Comparison of ENCODE assay signal across 8 mouse cellular contexts in genomic region chr4:155694111-155694481, GRCm38 (mm10). TPM values are rescaled to one million over a fixed set of nuclear protein-coding genes. Genes with fewer than 3 reads are reported as not detected.
DNase-seq lines count a peak whose midpoint lies in the region; ATAC-seq and TF ChIP-seq lines count a peak whose summit lies in the region.

Fndc10 (plus strand) TSS chr4:155694342.

- H3K27ac ChIP-seq in hindbrain, embryonic 14.5 days: peak within 1 kb of the TSS; percentile 95
- H3K27ac ChIP-seq in left cerebral cortex, adult 2 months: peak within 1 kb of the TSS; percentile 99

- WGBS in hindbrain, embryonic 14.5 days: 0% methylated on average over 36 of the region's 47 CpGs

- intact Hi-C loops in left cerebral cortex, adult 2 months (cut with DNase I): loop anchor here (5.0 kb wide), 1 partner anchor 88 kb away; no protein-coding TSS in a partner anchor

- CTCF ChIA-PET in Patski (lab: Charles Lee): no interaction called here

- POLR2A ChIA-PET in Patski (lab: Charles Lee): no interaction called here

- ATAC-seq in Patski: peak; percentile 47
- peak; percentile 81 for ATAC-seq in hindbrain, embryonic 14.5 days (ENCODE audit: low FRiP score)
- no peak for ATAC-seq in erythroid progenitor cell, adult 5-6 weeks (replicated peaks; ENCODE audit: low FRiP score, poor library complexity, severe bottlenecking)

- in situ Hi-C loops in Patski (cut with MboI; ENCODE audit: low pct_unique_long_range_greater_than_20kb): no loop called here

- TF ChIP-seq CTCF in Patski (IDR thresholded peaks at IDR 0.05): no peak
- TF ChIP-seq CTCF in left cerebral cortex, adult 2 months (IDR thresholded peaks at IDR 0.05): no peak

- no peaks in the 10 kb centered on the region for H3K36me3 ChIP-seq in hindbrain, embryonic 14.5 days (replicated peaks; ENCODE audit: control insufficient read depth, insufficient read depth)

- H3K27me3 ChIP-seq in Patski: no peaks in the 10 kb centered on the region
- H3K27me3 ChIP-seq in hindbrain, embryonic 14.5 days (ENCODE audit: control insufficient read depth, insufficient read depth, low read length): no peaks in the 10 kb centered on the region

- H3K9ac ChIP-seq in hindbrain, embryonic 14.5 days: peak within 1 kb of the TSS; percentile 87

- peak within 1 kb of the TSS; percentile 68 for H3K4me2 ChIP-seq in hindbrain, embryonic 14.5 days (replicated peaks)

- H3K4me3 ChIP-seq in hindbrain, embryonic 14.5 days (replicated peaks; ENCODE audit: low read length): peak within 1 kb of the TSS; percentile 62
- peak within 1 kb of the TSS; percentile 85 for H3K4me3 ChIP-seq in left cerebral cortex, adult 2 months

- no peak for DNase-seq in Patski (ENCODE audit: low read depth, low spot score)
- DNase-seq in cerebellum, postnatal 10 days: peak; percentile 91 to 93
- peak; percentile 51 to 54 for DNase-seq in frontal cortex, postnatal 25 days (ENCODE audit: low spot score in 2 of 2)
- peak; percentile 73 for DNase-seq in hindbrain, embryonic 14.5 days (ENCODE audit: low spot score)
- DNase-seq in left cerebral cortex, adult 2 months (ENCODE audit: extremely low spot score in 1 of 2, low spot score in 2 of 2): peak; percentile 75 to 80
- DNase-seq in lung, postnatal 36 days: peak; percentile 55
- DNase-seq in right cerebral cortex, postnatal 25 days: peak; percentile 79

- H3K4me1 ChIP-seq in hindbrain, embryonic 14.5 days (replicated peaks; ENCODE audit: control insufficient read depth, insufficient read depth, low read length): peaks cover 20% of the 10 kb centered on the region

- H3K9me3 ChIP-seq in hindbrain, embryonic 14.5 days (ENCODE audit: control insufficient read depth, low read length): no peaks in the 10 kb centered on the region

RNA-seq across cellular contexts. Expression of gene Fndc10, which starts in this region (rescaled TPM):
- 7.3 TPM for polyA plus RNA-seq in Patski (2021)
- polyA plus RNA-seq in hindbrain, embryonic 14.5 days (2014; fragmentation: Nextera tagmentation; extraction: Ambion mirVana): 9.0 and 10.3 TPM in 2 replicates
- 10 to 100 TPM; 26.2 to 33.4 TPM for total RNA-seq in left cerebral cortex, adult 2 months (2021)
- not detected in 2 replicates for total RNA-seq in erythroid progenitor cell, adult 5-6 weeks (2015; ENCODE audit: low replicate concordance)
- not detected in 2 replicates for total RNA-seq in erythroid progenitor cell, adult 5-6 weeks (2017; ENCODE audit: low replicate concordance)

Comparison
In these comparisons a context has a peak if more than half of its experiments do, and no peak if none do; other contexts are left out.
1. RNA of gene Fndc10 (total RNA-seq): 26.2 to 33.4 TPM in left cerebral cortex, adult 2 months; not detected in erythroid progenitor cell, adult 5-6 weeks; every median in the first group is over 10 times any median in the second.